Mouse (Mus musculus) megakaryocyte, embryonic 14.5 days (primary cell): Measurements from ENCODE around the gene Csnk1g2.

Experiments
- FLI1 ChIP-seq: IDR thresholded peaks from 2 replicates; pipeline ENCODE4 v1.6.1; 2012; ENCODE audit warnings: low read length, inconsistent platforms, mixed read lengths
- GATA1 ChIP-seq: IDR thresholded peaks from 3 replicates; pipeline ENCODE4 v1.6.1; 2012; ENCODE audit warnings: mixed read lengths, low read length, inconsistent platforms, borderline replicate concordance

GRCm38 (mm10) chr10:80610116-80610785, 12.4 kb upstream of the Csnk1g2 start:
- TF ChIP-seq GATA1 (no peak), FLI1 (no peak)
